Mouse (Mus musculus): ENCODE data around the gene Grasp.

Gene Grasp

DNA sequence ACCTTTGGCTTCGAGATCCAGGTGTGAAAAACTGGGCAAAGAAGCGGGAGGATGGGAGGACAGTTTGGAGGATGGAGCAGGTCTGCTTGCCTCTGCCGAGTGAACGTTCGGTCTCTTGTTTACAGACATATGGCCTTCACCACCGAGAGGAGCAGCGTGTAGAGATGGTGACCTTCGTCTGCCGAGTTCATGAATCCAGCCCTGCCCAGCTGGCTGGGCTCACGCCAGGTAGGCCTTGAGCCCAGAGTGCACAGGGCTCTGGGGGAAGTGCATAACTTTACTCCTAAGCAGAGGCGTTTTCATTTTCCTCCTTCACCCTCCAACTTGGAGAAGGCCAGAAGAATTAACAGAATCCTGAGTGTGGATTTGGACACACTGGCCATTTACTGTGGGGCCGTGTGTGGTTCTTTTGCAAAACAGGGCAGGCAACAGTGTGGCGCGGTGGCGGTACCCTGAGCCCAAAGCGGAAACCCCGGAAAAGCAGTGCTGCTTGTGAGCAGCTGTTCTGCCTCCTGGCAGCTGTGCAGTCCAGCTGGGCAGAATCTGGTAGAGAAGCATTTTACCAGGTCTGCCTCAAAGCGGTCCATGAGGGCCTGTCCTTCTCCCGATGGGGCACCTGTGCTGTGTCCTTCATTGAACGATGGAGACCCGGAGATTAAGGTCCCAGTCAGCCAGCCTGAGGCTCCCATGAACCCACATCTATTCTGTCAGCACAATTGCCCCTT, 5.0 kb downstream of the Grasp start:
- DNase-seq (ENCODE audit: low spot score) = no peak

GRCm38 (mm10) chr15:101230503-101230902, 6.5 kb downstream of the Grasp start:
- no peak for DNase-seq (ENCODE audit: low spot score)

- DNase-seq (ENCODE audit: low spot score) = no peak
Observed at GRCm38 (mm10) chr15:101230995-101231647, 7.1 kb downstream of the Grasp start.

- no peak for DNase-seq (ENCODE audit: low spot score)
Observed at GRCm38 (mm10) chr15:101231648-101232180, 7.7 kb downstream of the Grasp start.

- DNase-seq (ENCODE audit: low spot score) = no peak
Observed at GRCm38 (mm10) chr15:101232607-101233006, 8.6 kb downstream of the Grasp start.

GRCm38 (mm10) chr15:101233183-101233582, 9.2 kb downstream of the Grasp start:
- no peak for DNase-seq (ENCODE audit: low spot score)

GRCm38 (mm10) chr15:101233641-101234275, 9.8 kb downstream of the Grasp start:
- DNase-seq (ENCODE audit: low spot score) = no peak

GRCm38 (mm10) chr15:101234611-101235341, 10.8 kb downstream of the Grasp start:
- no peak for DNase-seq (ENCODE audit: low spot score)

GRCm38 (mm10) chr15:101235342-101235698, 11.3 kb downstream of the Grasp start:
- DNase-seq (ENCODE audit: low spot score) = no peak

DNA sequence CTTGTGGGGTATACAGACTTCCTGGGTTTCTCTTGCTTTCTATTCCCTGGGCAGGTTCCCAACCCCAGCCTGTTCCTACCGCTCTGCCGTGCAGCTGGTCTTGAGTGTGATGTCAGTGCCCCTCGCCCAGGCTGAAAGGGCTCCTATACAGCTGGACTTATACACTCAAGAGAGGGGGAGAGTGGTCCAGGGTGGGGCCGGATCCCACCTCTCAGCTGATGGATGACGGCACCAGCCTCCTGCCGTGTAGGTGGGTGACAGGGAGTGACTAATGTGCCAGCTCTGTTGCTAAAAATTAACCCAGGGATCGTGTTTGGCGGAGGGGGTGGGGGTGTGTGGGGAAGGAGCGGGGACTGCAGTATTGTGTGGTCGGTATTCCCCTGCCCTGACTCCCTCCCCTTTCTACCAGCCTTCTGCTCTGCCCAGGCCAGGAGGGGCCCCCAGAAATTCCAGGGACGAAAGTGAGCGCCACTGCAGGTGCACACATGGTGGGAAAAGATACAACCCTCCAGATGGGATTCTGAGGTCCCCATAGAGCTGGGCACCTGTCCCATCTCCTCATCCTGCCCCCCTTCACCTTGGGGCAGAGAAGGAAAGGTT, 11.8 kb downstream of the Grasp start:
- no peak for DNase-seq (ENCODE audit: low spot score)

DNA sequence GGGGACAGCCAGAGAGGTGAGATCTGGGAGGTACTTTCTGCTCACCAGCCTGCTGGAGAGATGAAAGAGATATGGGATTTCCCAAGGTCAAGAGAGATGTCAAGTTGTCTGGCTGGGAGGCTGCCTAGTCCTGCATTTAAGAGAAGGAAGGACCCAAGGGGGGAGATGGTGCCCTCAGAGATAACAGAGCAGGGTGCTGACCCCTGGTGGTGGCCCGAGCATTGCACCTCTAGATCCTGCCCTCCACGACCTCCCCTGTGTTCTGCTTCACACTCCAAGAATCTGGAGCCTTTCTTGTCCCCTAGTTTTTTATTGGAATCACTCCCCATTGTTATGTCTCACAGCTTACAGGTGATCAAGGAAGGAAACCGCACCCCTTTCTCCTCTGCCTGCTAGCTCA, 12.9 kb downstream of the Grasp start:
- DNase-seq (ENCODE audit: low spot score) = no peak

GRCm38 (mm10) chr15:101238885-101239511, 15.0 kb downstream of the Grasp start:
- DNase-seq (ENCODE audit: low spot score) = no peak

DNA sequence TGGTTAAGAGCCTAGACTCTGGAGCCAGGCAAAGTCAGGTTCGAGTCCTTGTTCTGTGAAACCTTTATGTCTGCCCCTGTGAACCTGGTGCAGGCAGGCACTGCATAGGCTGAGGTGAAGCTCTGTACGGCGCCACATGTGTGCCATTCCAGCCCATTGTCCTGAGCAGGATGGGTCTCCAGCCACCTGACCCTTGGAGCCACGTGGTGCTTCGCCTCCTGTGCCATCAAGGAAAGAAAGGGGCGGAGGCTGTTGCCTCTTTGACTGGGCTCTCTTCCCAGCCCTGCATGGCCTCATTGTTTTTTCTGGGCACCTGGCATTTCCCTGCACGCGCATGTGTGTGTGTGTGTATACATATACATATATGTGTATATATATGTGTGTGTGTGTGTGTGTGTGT, 15.8 kb downstream of the Grasp start:
- DNase-seq (ENCODE audit: low spot score) = no peak

- DNase-seq (ENCODE audit: low spot score) = peak; percentile 96
Observed at GRCm38 (mm10) chr15:101240799-101241204, 16.8 kb downstream of the Grasp start.

GRCm38 (mm10) chr15:101241236-101241635, 17.2 kb downstream of the Grasp start:
- DNase-seq (ENCODE audit: low spot score) = no peak

GRCm38 (mm10) chr15:101241853-101242252, 17.9 kb downstream of the Grasp start:
- DNase-seq (ENCODE audit: low spot score) = no peak

- no peak for DNase-seq (ENCODE audit: low spot score)
Observed at GRCm38 (mm10) chr15:101242645-101243044, 18.7 kb downstream of the Grasp start.

DNA sequence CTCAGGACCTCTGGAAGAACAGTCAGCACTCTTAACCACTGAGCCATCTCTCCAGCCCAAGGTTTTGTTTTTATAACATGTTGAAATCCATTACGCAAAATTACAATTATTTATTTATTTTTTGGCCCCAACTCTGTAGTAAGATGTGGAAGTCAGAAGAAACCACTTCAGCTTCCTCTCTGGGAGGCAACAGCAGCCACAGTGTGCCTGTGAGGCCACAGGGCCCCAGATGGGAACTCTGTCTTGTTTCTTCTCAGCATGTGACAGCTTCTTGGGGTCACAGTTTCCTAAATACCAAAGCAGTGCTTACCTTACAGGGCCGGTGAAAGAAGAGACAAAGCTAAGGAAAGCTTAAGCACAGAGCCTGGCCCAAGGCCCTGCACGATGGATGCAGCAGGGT, 20.0 kb downstream of the Grasp start:
- no peak for DNase-seq (ENCODE audit: low spot score)

DNA sequence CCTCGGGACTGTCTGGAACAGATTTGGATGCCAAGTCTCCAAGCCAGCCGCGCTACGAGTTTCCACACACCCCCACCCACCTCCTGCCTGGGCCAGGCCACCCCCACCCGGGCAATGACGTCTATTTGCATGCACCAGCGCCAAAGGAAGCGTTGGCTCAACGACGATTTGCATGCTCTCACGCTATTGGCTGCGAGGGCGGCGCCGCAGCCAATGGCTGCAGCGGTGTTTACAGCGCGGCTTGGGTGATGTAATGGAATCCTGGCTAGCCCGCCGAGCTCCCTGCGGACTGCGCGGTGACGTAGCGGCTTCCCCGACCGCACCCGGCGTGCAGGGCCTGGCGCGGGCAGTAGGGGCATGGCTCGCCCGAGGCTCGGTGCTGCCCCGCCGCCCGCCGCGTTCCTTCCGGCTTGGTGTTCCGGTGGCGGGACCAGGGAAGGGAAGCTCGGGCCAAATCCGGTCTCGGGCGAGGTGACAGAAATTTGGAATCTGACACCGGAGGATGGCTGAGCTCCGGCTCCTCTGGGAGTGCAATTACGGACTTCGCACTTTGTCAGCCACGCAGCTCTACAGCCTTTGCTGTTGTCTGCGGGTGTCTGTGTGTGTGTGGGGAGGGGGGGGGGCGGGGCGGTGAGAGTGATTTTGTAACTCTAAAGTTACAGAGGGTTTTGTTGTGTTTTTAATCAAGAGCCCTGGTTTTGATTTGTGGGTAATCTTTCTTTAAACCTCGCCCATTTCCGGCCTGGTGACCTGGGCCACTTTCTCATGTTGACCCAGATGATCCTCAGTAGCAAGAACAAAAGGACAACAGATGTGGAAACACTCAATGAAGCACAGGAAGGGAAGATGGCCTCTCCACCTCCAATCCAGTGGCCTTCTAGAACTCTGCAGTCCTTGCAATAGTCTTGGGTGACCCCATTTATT, 22.5 kb downstream of the Grasp start:
- DNase-seq (ENCODE audit: low spot score) = peak; percentile 85

DNA sequence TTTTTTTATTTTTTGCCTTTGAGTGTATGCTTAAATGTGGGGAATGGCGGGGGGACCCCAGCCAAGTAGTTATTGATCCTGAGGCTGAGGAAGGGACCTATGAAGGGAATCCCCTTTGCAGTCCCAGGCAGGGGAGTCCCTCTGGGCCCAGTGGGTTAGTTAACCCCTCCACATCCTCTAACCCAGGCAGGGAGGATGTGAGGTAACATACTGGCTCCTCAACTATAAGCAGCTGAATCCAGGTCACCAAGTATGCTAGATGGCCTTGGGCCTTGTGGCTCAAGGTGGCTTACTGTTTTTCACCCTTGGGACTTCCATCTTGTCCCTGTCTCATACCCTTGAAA, 23.1 kb downstream of the Grasp start:
- DNase-seq (ENCODE audit: low spot score) = no peak

All from layer of hippocampus, adult 9-10 months (tissue).